Comparison of ENCODE assay signal across 36 mouse cellular contexts in genomic region chr6:40739545-40739944, GRCm38 (mm10).
"Had no signal": no experiment of that assay in that cellular context is flagged by ENCODE, and none has a peak within 500 bp of the region (broad histone marks: within the 10 kb centered on the region; RNA-seq: fewer than 3 reads in every experiment).

No protein-coding gene starts in this region.

- H3K9me3 ChIP-seq: heart, embryonic 10.5 days; heart, embryonic 12.5 days; heart, embryonic 13.5 days; heart, embryonic 15.5 days; hindbrain, embryonic 10.5 days; hindbrain, embryonic 12.5 days; hindbrain, embryonic 13.5 days; hindbrain, embryonic 15.5 days; intestine, embryonic 15.5 days; kidney, embryonic 15.5 days had no signal

- ATAC-seq: hindbrain, embryonic 16.5 days; hindbrain, postnatal 0 days; inflammation-experienced regulatory T-cells, adult 6 months; intestine, embryonic 15.5 days; intestine, embryonic 16.5 days; intestine, postnatal 0 days had no signal

- H3K9ac ChIP-seq: heart, embryonic 12.5 days; heart, embryonic 13.5 days; heart, embryonic 15.5 days; hindbrain, embryonic 12.5 days; hindbrain, embryonic 13.5 days; hindbrain, embryonic 14.5 days; hindbrain, embryonic 15.5 days; intestine, embryonic 15.5 days; kidney, embryonic 15.5 days had no signal

- H3K36me3 ChIP-seq: heart, embryonic 10.5 days; heart, embryonic 12.5 days; heart, embryonic 13.5 days; heart, embryonic 15.5 days; hindbrain, embryonic 10.5 days; hindbrain, embryonic 12.5 days; hindbrain, embryonic 13.5 days; hindbrain, embryonic 15.5 days; intestine, embryonic 15.5 days; kidney, embryonic 15.5 days had no signal

- H3K27ac ChIP-seq: heart, embryonic 10.5 days; heart, embryonic 13.5 days; heart, embryonic 15.5 days; hindbrain, embryonic 10.5 days; hindbrain, embryonic 12.5 days; hindbrain, embryonic 13.5 days; hindbrain, embryonic 14.5 days; hindbrain, embryonic 15.5 days; hindbrain, postnatal 0 days; intestine, embryonic 15.5 days; kidney, embryonic 15.5 days; kidney, postnatal 0 days; layer of hippocampus, adult 2 months; left cerebral cortex, adult 2 months had no signal

- H3K4me3 ChIP-seq: heart, embryonic 10.5 days; heart, embryonic 12.5 days; heart, embryonic 13.5 days; heart, embryonic 15.5 days; hindbrain, embryonic 10.5 days; hindbrain, embryonic 12.5 days; hindbrain, embryonic 13.5 days; hindbrain, embryonic 15.5 days; intestine, embryonic 15.5 days; kidney, embryonic 15.5 days; layer of hippocampus, adult 2 months; left cerebral cortex, adult 2 months had no signal

- DNase-seq: heart, postnatal 10 days; heart, postnatal 14 days; heart, postnatal 36 days; heart, postnatal 4 days; kidney, adult 11 months; kidney, adult 18-20 months; kidney, adult 2 months; kidney, adult 8-10 months; kidney, adult 9 months; kidney, postnatal 10 days; kidney, postnatal 14 days; kidney, postnatal 25 days; kidney, postnatal 36 days; kidney, postnatal 4 days; layer of hippocampus, adult 9-11 months; layer of hippocampus, postnatal 36 days had no signal

- H3K4me2 ChIP-seq: heart, embryonic 11.5 days; heart, embryonic 12.5 days; heart, embryonic 13.5 days; heart, embryonic 15.5 days; hindbrain, embryonic 12.5 days; hindbrain, embryonic 13.5 days; hindbrain, embryonic 14.5 days; hindbrain, embryonic 15.5 days; intestine, embryonic 15.5 days; kidney, embryonic 15.5 days had no signal

- H3K27me3 ChIP-seq: heart, embryonic 12.5 days; heart, embryonic 13.5 days; heart, embryonic 15.5 days; hindbrain, embryonic 12.5 days; hindbrain, embryonic 13.5 days; hindbrain, embryonic 15.5 days; intestine, embryonic 15.5 days; kidney, embryonic 15.5 days had no signal

- H3K4me1 ChIP-seq: heart, embryonic 10.5 days; heart, embryonic 12.5 days; heart, embryonic 13.5 days; heart, embryonic 15.5 days; hindbrain, embryonic 10.5 days; hindbrain, embryonic 12.5 days; hindbrain, embryonic 13.5 days; hindbrain, embryonic 15.5 days; intestine, embryonic 15.5 days; kidney, embryonic 15.5 days had no signal
